Mouse (Mus musculus): ENCODE data around the gene Gphn. TPM values are rescaled to one million over a fixed set of nuclear protein-coding genes. Genes with fewer than 3 reads are reported as not detected.
"Not testable (repeated sequence)": the region's sequence is repeated elsewhere in the genome, so short reads cannot be mapped to it uniquely, and the experiment has no call there.

Gphn gene
- total RNA-seq, 1 experiment from 2014 or later: 9.9 TPM

DNA sequence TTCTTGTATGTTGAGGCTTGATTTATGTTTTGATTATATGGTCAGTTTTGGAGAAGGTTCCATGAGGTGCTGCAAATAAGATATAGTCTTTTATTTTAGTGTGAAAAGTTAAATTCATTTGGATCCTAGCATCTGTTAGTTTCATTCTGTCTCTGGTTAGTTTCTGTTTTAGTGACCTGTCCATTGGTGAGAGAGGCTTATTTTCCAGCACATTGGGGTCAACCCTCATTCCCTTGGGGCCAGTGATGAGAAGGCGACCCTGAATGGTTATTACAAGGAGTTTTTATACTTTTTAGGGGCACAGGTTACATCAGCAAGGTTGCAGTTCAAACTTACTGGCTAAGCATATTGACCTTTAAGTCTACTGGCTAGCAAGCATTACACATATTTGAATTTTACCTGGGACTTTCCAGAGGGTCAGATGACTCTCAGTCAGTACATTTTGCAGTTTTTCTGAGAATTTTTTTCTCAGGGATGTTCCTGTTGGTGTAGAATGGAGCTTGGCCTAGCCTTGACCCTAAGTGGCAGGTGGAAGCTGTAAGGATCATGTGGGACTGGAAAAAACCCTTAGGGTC lies 72.7 kb downstream of the Gphn start:
- ATAC-seq (ENCODE audit: extremely low read depth, insufficient number of reproducible peaks, low FRiP score, poor library complexity, severe bottlenecking): no peak

GRCm38 (mm10) chr12:78315106-78315505 lies 88.9 kb downstream of the Gphn start:
- no peak for ATAC-seq (ENCODE audit: extremely low read depth, insufficient number of reproducible peaks, low FRiP score, poor library complexity, severe bottlenecking)

GRCm38 (mm10) chr12:78327946-78328345 lies 101.8 kb downstream of the Gphn start:
- no peak for ATAC-seq (ENCODE audit: extremely low read depth, insufficient number of reproducible peaks, low FRiP score, poor library complexity, severe bottlenecking)

- ATAC-seq (ENCODE audit: extremely low read depth, insufficient number of reproducible peaks, low FRiP score, poor library complexity, severe bottlenecking): no peak
These were observed 105.9 kb downstream of the Gphn start for GRCm38 (mm10) chr12:78332107-78332506.

DNA sequence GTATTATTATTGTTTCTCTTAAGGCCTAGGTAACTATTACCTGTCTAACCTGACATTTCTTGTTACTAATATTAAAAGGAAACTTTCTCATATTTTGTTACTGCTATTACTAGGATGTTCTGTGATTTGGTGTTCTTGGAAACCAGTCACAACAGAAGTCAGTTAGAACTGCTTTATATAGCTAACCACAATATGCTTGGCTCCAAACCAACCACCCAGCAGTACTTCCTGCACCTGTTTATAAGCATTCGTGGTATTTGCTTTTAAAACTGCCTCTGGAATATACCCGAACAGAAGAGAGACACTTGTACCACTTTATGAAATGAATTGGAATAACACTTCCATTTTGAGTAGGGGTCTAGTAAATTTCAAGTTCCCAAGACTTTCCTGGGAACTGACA lies 130.3 kb downstream of the Gphn start:
- no peak for ATAC-seq (ENCODE audit: extremely low read depth, insufficient number of reproducible peaks, low FRiP score, poor library complexity, severe bottlenecking)

GRCm38 (mm10) chr12:78389267-78389666 lies 163.1 kb downstream of the Gphn start:
- no peak for ATAC-seq (ENCODE audit: extremely low read depth, insufficient number of reproducible peaks, low FRiP score, poor library complexity, severe bottlenecking)

GRCm38 (mm10) chr12:78395297-78395696 lies 169.1 kb downstream of the Gphn start:
- ATAC-seq (ENCODE audit: extremely low read depth, insufficient number of reproducible peaks, low FRiP score, poor library complexity, severe bottlenecking): no peak

DNA sequence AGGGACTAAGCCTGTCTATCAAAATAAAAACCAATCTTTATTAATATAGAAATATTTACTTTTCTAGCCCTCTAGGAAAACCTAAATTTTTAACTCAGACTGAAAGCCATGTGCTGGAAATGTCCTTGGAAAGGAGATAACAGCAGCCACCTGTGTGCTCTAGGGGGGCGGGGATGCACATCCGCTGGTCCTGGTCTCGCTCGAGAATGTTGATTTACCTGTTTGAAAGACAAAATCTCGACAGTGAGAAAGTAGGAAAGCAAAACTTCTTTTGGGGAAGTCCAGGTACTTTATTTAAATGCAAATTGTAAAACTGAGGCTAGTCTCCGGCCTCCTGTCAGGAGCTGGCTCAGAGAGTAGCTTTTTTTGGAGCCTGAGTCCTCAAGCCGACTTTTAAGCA lies 181.3 kb downstream of the Gphn start:
- not testable (repeated sequence) for ATAC-seq (ENCODE audit: extremely low read depth, insufficient number of reproducible peaks, low FRiP score, poor library complexity, severe bottlenecking)

DNA sequence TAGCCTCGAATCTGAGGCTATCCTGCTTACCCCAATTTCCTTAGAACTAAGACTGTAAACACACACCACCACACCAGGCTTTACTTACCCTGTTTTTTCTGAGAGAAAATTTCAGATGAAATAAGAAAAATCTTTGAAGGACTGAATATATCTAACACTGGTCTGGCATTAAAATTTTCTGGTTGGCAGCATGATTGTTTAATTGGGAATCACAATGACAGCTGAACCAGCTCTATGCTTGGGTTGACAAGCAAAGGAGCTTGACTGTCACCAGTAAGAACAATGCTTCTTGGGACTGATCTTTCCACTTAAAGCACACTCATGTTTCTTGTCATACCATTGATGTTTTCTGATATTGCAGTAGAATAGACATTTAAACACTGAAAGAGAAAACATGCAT lies 296.0 kb downstream of the Gphn start:
- no peak for ATAC-seq (ENCODE audit: extremely low read depth, insufficient number of reproducible peaks, low FRiP score, poor library complexity, severe bottlenecking)

GRCm38 (mm10) chr12:78522804-78523394 lies 296.7 kb downstream of the Gphn start:
- ATAC-seq (ENCODE audit: extremely low read depth, insufficient number of reproducible peaks, low FRiP score, poor library complexity, severe bottlenecking): no peak

GRCm38 (mm10) chr12:78537590-78537989 lies 311.4 kb downstream of the Gphn start:
- not testable (repeated sequence) for ATAC-seq (ENCODE audit: extremely low read depth, insufficient number of reproducible peaks, low FRiP score, poor library complexity, severe bottlenecking)

GRCm38 (mm10) chr12:78550913-78551312 lies 324.7 kb downstream of the Gphn start:
- ATAC-seq (ENCODE audit: extremely low read depth, insufficient number of reproducible peaks, low FRiP score, poor library complexity, severe bottlenecking): no peak

DNA sequence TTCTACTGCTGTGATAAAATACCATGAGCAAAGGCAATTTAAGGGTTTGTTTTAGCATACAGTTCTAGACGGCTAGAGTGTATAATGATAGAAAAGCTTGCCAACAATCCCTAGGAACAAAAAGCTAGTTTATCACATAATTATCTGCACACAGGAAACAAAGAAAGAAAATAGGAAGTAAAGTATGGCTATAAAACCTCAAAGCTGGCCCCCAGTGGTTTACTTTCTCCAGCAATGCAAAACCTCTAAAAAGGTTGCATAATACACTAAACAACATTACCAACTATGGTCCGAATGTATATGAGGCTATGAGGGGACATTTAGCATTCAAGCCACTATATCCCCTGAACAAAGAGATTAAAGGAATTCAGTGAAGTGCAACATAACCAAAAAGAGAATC lies 405.6 kb downstream of the Gphn start:
- ATAC-seq (ENCODE audit: extremely low read depth, insufficient number of reproducible peaks, low FRiP score, poor library complexity, severe bottlenecking): no peak

GRCm38 (mm10) chr12:78639466-78639865 lies 413.3 kb downstream of the Gphn start:
- ATAC-seq (ENCODE audit: extremely low read depth, insufficient number of reproducible peaks, low FRiP score, poor library complexity, severe bottlenecking): no peak

- ATAC-seq (ENCODE audit: extremely low read depth, insufficient number of reproducible peaks, low FRiP score, poor library complexity, severe bottlenecking): no peak
These were observed 413.9 kb downstream of the Gphn start for GRCm38 (mm10) chr12:78640086-78640485.

- no peak for ATAC-seq (ENCODE audit: extremely low read depth, insufficient number of reproducible peaks, low FRiP score, poor library complexity, severe bottlenecking)
These were observed 415.0 kb downstream of the Gphn start for GRCm38 (mm10) chr12:78641220-78641619.

GRCm38 (mm10) chr12:78643691-78644090 lies 417.5 kb downstream of the Gphn start:
- no peak for ATAC-seq (ENCODE audit: extremely low read depth, insufficient number of reproducible peaks, low FRiP score, poor library complexity, severe bottlenecking)

- no peak for ATAC-seq (ENCODE audit: extremely low read depth, insufficient number of reproducible peaks, low FRiP score, poor library complexity, severe bottlenecking)
These were observed 419.1 kb downstream of the Gphn start for GRCm38 (mm10) chr12:78645282-78645681.

DNA sequence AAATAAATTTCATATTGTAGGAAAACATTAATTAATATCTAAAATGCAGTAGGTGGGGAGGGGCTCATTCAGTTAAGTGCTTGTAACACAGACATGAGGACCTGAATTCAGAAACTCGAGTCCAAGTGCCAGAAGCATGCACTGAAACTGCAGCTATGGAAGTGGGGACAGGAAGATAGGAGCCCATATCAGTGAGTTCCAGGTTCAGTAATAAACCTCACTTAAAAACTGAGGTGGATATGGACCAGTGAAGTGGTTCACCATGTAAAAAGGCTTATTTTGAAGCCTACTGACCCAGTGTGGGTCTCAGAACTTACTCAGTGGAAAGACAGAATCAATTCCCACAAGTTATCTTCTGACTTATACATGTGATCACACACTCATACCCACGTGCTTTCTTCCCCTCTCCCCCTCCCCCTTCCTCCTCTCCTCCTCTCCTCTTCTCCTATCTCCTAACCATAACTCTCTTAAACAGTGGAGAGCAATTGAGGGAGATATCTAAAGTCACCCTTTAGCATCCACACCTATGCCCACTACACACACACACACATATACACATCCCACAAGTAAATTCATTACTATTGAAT lies 433.6 kb downstream of the Gphn start:
- ATAC-seq (ENCODE audit: extremely low read depth, insufficient number of reproducible peaks, low FRiP score, poor library complexity, severe bottlenecking): no peak

GRCm38 (mm10) chr12:78678101-78678806 lies 452.1 kb downstream of the Gphn start:
- ATAC-seq (ENCODE audit: extremely low read depth, insufficient number of reproducible peaks, low FRiP score, poor library complexity, severe bottlenecking): no peak
